Mouse (Mus musculus): ENCODE results near the gene Dab1. TPM values are rescaled to one million over a fixed set of nuclear protein-coding genes. Genes with fewer than 3 reads are reported as not detected.
A peak's percentile ranks its signal among the peaks of the same experiment; 100 is the strongest.

Dab1 gene
- total RNA-seq, 2 experiments from 2014 or later, result 0.49 to 0.86 TPM

- no peak for DNase-seq
These were observed 755.0 kb downstream of the Dab1 start for GRCm38 (mm10) chr4:104374191-104374590.

- DNase-seq, result no peak
These were observed 765.5 kb downstream of the Dab1 start for GRCm38 (mm10) chr4:104384704-104385103.

GRCm38 (mm10) chr4:104385272-104385671 lies 766.1 kb downstream of the Dab1 start:
- no peak for DNase-seq

GRCm38 (mm10) chr4:104395515-104395914 lies 776.4 kb downstream of the Dab1 start:
- DNase-seq, result no peak

GRCm38 (mm10) chr4:104396095-104396494 lies 776.9 kb downstream of the Dab1 start:
- peak in 1 of 2 experiments; percentile 2 for DNase-seq

- no peak for DNase-seq
These were observed 780.1 kb downstream of the Dab1 start for GRCm38 (mm10) chr4:104399106-104399730.

GRCm38 (mm10) chr4:104404099-104404498 lies 784.9 kb downstream of the Dab1 start:
- no peak for DNase-seq

- no peak for DNase-seq
These were observed 791.8 kb downstream of the Dab1 start for GRCm38 (mm10) chr4:104410922-104411321.

- DNase-seq, result no peak
These were observed 796.3 kb downstream of the Dab1 start for GRCm38 (mm10) chr4:104415482-104415881.

GRCm38 (mm10) chr4:104418354-104418753 lies 799.2 kb downstream of the Dab1 start:
- DNase-seq, result no peak

- DNase-seq, result no peak
These were observed 802.0 kb downstream of the Dab1 start for GRCm38 (mm10) chr4:104420983-104421680.

- no peak for DNase-seq
These were observed 810.0 kb downstream of the Dab1 start for GRCm38 (mm10) chr4:104429127-104429526.

GRCm38 (mm10) chr4:104431231-104431855 lies 812.2 kb downstream of the Dab1 start:
- no peak for DNase-seq

- no peak for DNase-seq
These were observed 813.0 kb downstream of the Dab1 start for GRCm38 (mm10) chr4:104432150-104432549.

GRCm38 (mm10) chr4:104435736-104436135 lies 816.6 kb downstream of the Dab1 start:
- no peak for DNase-seq

GRCm38 (mm10) chr4:104436411-104436810 lies 817.3 kb downstream of the Dab1 start:
- DNase-seq, result no peak

GRCm38 (mm10) chr4:104438730-104439129 lies 819.6 kb downstream of the Dab1 start:
- no peak for DNase-seq

GRCm38 (mm10) chr4:104439641-104440040 lies 820.5 kb downstream of the Dab1 start:
- DNase-seq, result no peak

GRCm38 (mm10) chr4:104442925-104443747 lies 824.0 kb downstream of the Dab1 start:
- no peak for DNase-seq

GRCm38 (mm10) chr4:104443775-104444174 lies 824.6 kb downstream of the Dab1 start:
- no peak for DNase-seq

- no peak for DNase-seq
These were observed 825.8 kb downstream of the Dab1 start for GRCm38 (mm10) chr4:104444985-104445384.

- no peak for DNase-seq
These were observed 829.0 kb downstream of the Dab1 start for GRCm38 (mm10) chr4:104448199-104448598.

Measured in adrenal gland, postnatal 36 days (tissue).